Mouse (Mus musculus) heart, adult 18-20 months (tissue): ENCODE data around the gene Hs1bp3. TPM values are rescaled to one million over a fixed set of nuclear protein-coding genes. Genes with fewer than 3 reads are reported as not detected.

Experiments used
- DNase-seq, 2 experiments: peaks; one replicate each; pipeline ENCODE4 v3.0.0; 2021 to 2022; ENCODE audit warnings: mixed read lengths in 1 of 2
- total RNA-seq, 2 experiments: library from RNA; stranded (reverse); gene quantifications; 2 replicates each; pipeline ENCODE4 v1.2.3; 2021

Hs1bp3 gene
- total RNA-seq, 2 experiments from 2014 or later: 13.8 to 15.6 TPM

DNA sequence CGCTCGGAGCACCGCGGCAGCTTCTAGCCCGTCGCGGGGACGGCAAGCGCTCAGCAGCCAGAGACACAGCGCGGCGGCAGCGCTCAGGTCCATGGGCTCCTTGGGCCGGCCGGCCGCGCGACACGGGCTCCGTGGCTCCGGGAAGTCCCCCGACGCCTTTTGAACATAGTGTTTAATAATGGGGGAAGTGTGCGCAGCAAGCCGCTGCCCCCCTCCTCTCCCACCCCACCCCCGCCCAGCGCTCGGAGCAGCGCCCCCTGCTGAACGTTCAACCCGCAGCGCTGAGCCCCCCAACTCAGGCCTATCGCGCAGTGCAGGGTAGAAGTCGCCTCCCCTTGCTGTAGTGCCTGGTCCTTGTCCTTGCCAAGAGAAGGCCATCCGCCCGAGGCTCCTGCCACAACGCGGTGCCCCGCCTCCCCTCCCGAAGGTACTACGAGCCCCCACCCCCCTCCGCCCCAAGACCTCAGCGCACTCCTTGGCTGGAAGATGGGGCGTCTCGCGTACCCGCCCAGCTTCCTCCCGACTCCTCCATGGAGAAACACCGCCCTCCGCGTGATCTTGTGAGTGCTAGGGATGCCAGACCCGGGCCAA, 11.3 kb upstream of the Hs1bp3 start, which contains the start of gene Gdf7:
TSS of gene Gdf7 (minus strand) at position 114 of the 591 bp plus-strand sequence.
- DNase-seq: no peak

DNA sequence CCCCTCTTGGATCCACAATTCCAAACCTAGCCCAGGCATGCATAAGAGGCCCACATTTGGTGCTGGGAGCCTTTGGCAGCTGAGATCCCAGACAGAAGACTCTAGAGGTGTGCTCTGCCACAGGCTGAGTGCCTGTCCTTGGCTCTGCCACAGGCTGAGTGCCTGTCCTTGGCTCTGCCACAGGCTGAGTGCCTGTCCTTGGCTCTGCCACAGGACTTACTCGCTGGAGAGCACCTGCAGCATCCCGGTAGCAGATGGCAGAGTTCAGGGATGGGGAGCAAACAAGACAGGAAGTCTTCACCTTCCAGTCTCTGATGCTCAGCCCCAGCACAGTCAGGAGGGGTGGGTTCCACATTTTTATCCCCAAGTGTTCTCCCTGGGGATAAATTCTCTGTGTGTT, 8.0 kb upstream of the Hs1bp3 start:
- no peak for DNase-seq

DNA sequence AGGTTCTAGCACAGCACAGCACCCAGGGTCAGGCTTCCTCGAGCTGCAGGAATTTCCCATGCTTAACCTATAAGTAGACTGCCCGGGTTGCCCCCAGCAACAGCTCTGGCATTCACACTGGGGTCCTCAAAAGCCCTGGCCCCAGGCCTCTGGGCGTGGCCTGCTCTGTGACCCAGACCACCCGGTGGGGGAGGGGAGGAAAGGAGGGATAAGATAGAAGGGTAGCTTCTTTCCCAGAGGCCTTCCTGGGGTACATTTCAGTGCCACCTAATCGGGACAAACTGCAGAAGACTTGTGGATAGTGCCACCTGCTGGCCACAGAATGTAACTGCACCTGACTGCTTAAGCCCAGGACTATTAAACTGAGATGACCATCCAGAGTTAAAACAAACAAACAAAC, 6.8 kb upstream of the Hs1bp3 start:
- DNase-seq: peak; percentile 52 to 86

GRCm38 (mm10) chr12:8306910-8307309, 6.3 kb upstream of the Hs1bp3 start:
- DNase-seq: no peak

- DNase-seq: no peak
Observed at GRCm38 (mm10) chr12:8310992-8311391, 2.2 kb upstream of the Hs1bp3 start.

DNA sequence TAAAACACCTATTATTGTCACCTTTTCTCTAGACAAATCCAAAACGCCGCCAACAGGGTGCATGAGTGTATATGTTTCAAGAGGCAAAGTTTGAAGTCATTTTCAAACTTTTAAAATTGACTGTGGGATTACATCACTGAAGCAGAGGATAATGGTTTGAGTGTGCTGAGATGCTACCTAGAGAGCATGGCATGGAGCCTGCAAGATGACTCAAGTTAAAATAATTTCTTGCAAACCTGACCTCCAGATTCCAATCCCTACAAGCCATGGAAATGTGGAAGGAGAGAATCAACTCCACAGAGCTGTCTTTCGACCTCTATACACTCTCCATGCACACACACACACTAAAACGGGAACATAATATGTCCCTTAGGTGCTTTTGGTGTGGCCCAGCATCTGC, 966 bp upstream of the Hs1bp3 start:
- DNase-seq: no peak

DNA sequence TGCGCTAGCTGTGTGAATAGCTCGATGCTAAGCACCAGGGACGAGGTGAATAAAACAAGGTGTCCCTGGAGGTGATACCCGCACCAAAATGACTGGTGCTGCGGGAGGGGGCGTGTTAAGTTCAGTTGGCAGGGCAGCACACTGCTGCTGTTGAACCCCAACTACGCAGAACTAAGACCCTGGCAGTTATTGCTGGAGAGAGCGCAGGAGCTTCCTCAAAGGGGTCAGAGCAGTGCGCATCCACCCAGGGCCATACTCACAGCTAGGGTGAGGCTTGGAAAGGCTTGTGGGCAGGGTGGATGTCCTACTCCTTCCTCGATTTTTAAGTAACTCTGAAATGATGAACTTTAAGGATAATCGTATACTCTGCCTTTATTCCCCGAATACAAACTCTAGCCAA, 541 bp downstream of the Hs1bp3 start:
- peak in 1 of 2 experiments; percentile 28 for DNase-seq

DNA sequence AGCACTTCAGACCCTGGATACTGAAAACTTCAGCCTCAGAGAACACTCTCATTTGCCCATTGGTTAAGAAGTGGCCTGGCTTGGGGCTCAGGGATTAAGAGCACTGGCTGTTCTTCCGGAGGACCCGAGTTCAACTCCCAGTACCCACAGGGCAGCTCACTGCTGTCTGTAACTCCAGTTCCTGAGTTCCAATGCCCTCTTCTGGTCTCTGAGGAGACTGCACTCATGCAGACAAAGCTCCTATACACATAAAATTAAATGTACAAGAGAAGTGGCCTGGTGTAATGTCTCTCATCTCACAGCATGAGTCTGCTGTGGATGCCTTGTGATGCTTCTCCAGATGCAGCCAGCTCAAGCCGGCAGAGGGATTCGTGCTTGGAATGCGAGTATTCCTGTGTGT, 3.3 kb downstream of the Hs1bp3 start:
- no peak for DNase-seq

DNA sequence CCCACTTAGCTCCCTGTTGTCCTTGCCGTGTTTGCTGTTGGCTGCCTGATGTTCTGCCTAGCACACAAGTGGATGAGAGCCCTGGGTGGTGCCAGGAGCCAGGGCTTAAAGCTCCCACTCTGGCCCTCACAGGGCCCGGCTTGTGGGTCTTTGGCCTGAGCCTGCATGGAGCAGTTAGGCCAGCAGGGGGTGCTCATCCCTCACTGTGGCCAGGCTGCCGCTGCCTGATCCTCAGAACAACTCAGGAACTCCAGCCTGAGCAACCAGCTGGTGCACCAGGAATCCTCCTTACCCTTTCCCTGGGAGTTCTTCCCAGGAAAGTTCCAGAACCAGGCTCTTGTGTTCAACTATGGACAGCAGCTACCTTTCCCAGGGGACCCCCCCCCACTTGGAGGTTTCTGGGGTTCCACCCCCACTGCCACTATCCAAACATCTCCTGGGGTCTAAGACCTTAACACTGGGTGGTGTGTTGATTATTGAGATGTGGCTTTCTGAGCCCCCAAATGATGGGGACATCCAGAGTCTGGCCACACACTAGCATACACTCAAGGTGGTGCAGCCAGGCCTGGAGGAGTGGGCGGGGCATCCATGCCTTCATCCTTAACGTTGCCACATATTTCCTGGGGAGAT, 7.0 kb downstream of the Hs1bp3 start:
- peak; percentile 84 to 93 for DNase-seq

DNA sequence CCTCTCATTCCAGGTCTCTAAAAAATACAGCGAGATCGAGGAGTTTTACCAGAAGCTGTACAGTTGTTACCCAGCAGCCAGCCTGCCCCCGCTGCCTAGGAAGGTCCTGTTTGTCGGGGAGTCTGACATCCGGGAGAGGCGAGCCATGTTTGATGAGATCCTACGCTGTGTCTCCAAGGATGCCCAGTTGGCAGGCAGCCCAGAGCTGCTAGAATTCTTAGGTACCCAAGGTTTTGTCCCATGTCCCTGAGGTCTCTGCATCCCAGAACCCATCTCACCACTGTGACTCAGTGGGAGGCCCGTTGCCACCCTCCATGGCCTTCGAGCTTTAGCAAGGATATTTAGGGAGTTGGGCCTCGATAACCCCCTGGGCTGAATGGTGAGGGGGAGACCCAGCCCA, 8.3 kb downstream of the Hs1bp3 start:
- no peak for DNase-seq

DNA sequence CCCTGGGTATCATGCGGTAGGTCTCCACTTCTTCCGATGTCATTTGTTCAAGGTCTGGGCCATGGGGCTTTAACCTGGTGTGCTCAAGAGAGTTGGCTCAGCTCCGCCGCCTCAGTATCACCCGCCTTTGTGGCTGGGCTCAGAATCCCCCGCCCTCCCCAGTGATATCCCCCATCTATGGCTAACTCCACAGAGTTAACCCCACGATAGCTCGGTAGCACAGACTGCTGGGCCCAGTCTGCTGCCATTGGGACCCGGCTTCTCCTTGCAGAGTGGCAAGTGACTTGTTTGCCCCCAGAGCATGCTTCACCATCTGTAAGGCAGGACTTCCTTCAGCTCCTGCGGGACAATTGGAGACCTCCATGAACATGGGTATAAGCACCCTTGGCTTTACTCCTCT, 10.9 kb downstream of the Hs1bp3 start:
- DNase-seq: no peak

DNA sequence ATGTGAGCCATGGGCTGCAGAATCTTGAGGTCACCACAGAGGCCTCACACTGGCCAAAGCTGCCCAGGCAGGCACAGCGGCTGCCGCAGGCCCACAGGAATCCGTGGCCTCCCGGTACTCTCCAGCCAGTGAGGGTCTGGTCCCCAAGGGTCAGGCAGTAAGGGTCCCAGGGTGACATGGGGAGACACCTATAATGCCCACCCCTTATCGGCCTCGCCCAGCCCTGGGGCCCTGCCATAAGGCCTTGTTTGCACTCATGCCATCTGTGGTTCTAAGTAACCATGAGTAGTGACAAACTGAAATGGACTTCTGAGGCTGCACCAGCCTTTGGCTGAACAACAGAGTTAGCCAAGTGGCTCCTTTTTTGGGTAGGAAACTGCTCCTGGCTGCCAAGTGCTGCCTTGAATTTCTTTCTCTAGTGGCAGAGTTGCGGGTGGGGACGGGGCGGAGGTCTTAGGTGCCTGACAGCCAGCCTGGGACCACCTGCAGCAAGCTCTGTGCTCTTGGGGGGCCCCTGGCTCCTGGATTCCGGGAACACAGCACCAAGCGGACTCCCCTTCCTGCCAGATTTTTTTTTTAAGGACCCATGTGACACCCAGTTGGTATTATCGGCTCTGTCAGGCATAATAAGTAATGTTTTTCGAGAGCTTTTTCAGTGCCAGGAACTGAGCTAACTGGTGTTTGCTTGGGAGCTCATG, 12.2 kb downstream of the Hs1bp3 start:
- peak; percentile 52 to 62 for DNase-seq

DNA sequence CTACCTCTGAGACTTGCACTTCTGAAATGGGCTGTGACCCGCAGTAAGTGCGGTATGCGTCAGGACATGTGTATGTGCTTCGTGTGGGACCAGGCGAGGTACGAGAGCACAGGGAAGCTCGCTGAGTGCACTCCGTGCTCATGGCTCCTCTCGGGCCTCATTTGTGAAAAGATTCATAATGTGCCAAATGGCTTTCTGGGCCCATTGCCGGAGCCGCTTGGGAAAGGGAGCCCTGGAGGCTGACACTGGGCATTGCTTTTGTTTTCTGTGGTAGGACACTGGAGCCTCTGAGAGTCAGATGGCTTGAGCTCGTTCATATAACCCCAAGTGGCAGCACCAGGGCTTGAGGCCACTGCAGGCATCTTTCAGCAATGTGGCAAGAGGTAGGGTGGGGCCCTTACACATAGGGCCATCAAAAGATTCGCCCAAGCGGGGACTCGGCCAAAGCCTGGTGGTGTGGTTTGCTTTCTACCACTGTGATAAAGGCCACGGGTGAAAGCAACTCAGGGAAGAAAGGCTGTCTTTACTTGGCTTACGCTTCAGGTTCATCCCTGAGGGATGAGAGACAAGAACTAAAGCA, 12.8 kb downstream of the Hs1bp3 start:
- DNase-seq: peak; percentile 44 to 54

DNA sequence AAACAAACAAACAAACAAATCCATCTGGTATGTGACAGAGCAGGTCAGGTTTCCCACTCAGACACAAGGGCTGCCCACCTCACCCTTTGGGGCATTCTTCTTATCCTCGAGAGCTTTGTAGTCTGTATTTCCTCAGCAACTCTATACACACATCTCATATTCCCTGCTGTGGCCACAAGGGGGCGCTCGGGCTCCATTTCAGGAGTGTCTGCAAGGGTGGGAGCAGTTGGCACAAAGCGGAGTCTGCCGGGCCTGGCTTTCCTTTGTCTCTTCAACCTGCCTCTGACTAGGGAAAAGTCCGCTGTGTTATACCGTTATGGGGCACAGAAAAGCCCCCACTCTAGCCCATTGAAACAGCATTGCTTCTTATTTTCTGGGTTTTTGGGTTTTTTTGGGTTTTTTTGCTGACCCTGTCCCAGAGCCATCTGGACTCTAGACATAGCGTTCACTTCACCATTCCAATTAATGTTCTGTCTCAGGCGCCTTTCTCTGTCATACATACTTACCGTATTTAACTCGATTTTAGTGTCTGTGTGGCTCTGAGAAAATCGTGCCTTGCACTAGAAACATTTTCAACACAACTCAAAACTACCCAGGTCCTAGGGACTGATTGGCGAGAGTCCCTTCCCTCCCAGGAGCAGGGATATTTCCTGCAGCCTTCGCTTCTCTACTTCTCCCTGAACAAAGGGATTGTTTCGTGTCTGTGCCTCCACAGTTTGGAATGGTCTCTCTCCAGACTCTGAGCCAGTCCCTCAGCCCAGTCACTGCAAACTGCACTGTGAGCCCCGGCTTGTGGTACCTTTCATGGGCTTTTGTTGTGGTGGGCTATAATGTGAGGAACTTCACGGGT, 13.8 kb downstream of the Hs1bp3 start:
- DNase-seq: peak; percentile 95 to 98

GRCm38 (mm10) chr12:8327675-8328053, 14.4 kb downstream of the Hs1bp3 start:
- DNase-seq: no peak

DNA sequence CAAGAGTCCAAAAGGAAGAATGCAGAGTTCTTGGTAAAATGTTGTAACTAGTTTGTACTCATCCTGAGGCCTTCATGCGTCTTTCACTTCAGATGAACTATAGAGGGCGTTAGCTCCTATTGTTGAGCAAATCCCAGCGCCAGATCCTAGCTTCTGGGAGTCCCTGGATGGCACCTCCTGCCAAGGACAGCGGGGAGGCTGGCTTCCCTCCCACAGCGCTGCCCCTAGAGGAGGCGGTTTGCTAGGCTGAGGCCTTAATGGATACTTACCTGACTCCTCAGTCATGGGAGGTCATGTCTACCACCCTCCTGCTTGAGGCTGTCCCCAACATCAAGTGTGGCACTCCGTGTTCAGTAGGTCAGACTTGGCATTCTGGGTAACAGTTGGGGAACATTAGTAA, 16.0 kb downstream of the Hs1bp3 start:
- DNase-seq: no peak

- DNase-seq: peak; percentile 74 to 81
Observed at GRCm38 (mm10) chr12:8331489-8332173, 18.4 kb downstream of the Hs1bp3 start.

GRCm38 (mm10) chr12:8332174-8332542, 18.9 kb downstream of the Hs1bp3 start:
- no peak for DNase-seq

- DNase-seq: no peak
Observed at GRCm38 (mm10) chr12:8333617-8334016, 20.4 kb downstream of the Hs1bp3 start.

GRCm38 (mm10) chr12:8334261-8334660, 21.0 kb downstream of the Hs1bp3 start:
- DNase-seq: peak; percentile 71 to 81

GRCm38 (mm10) chr12:8335503-8335902, 22.3 kb downstream of the Hs1bp3 start:
- no peak for DNase-seq
